Mouse (Mus musculus) MN1 (cell line): ENCODE results near the gene Krt8.
A peak's percentile ranks its signal among the peaks of the same experiment; 100 is the strongest.

ENCODE experiments used
- DNase-seq: peaks from one replicate; pipeline ENCODE4 v3.0.0-alpha.2; 2016; ENCODE audit warnings: low spot score

Krt8 gene

GRCm38 (mm10) chr15:102004189-102004588 lies at the start of gene Krt8:
TSS of gene Krt8 (minus strand) at chr15:102004482.
- DNase-seq, result no peak

- DNase-seq, result no peak
Observed at GRCm38 (mm10) chr15:102051920-102052683, 47.8 kb upstream of the Krt8 start.

GRCm38 (mm10) chr15:102049871-102050270 lies 45.6 kb upstream of the Krt8 start:
- no peak for DNase-seq

- no peak for DNase-seq
Observed at GRCm38 (mm10) chr15:102048006-102048405, 43.7 kb upstream of the Krt8 start.

- no peak for DNase-seq
Observed at GRCm38 (mm10) chr15:102045691-102046090, 41.4 kb upstream of the Krt8 start.

GRCm38 (mm10) chr15:102044745-102045144 lies 40.5 kb upstream of the Krt8 start:
- DNase-seq, result no peak

GRCm38 (mm10) chr15:102041951-102042350 lies 37.7 kb upstream of the Krt8 start:
- no peak for DNase-seq

- no peak for DNase-seq
Observed at GRCm38 (mm10) chr15:102040277-102040676, 36.0 kb upstream of the Krt8 start.

GRCm38 (mm10) chr15:102034121-102035053 lies 30.1 kb upstream of the Krt8 start:
- DNase-seq, result no peak

- no peak for DNase-seq
Observed at GRCm38 (mm10) chr15:102028040-102028439, 23.8 kb upstream of the Krt8 start, which contains the start of gene Krt18. TSS of gene Krt18 (plus strand) at chr15:102028180.

- no peak for DNase-seq
Observed at GRCm38 (mm10) chr15:102026430-102026829, 22.1 kb upstream of the Krt8 start.

- DNase-seq, result no peak
Observed at GRCm38 (mm10) chr15:102025136-102025872, 21.0 kb upstream of the Krt8 start.

GRCm38 (mm10) chr15:102023888-102024287 lies 19.6 kb upstream of the Krt8 start:
- no peak for DNase-seq

- DNase-seq, result no peak
Observed at GRCm38 (mm10) chr15:102022481-102022880, 18.2 kb upstream of the Krt8 start.

GRCm38 (mm10) chr15:102017918-102018463 lies 13.7 kb upstream of the Krt8 start:
- peak; percentile 36 for DNase-seq

GRCm38 (mm10) chr15:102016787-102017186 lies 12.5 kb upstream of the Krt8 start:
- no peak for DNase-seq

GRCm38 (mm10) chr15:102016096-102016495 lies 11.8 kb upstream of the Krt8 start:
- DNase-seq, result no peak

- DNase-seq, result no peak
Observed at GRCm38 (mm10) chr15:102014848-102015247, 10.6 kb upstream of the Krt8 start.

GRCm38 (mm10) chr15:102013651-102014050 lies 9.4 kb upstream of the Krt8 start:
- no peak for DNase-seq

- no peak for DNase-seq
Observed at GRCm38 (mm10) chr15:102012260-102012765, 8.0 kb upstream of the Krt8 start.

GRCm38 (mm10) chr15:102010569-102011245 lies 6.4 kb upstream of the Krt8 start:
- no peak for DNase-seq
